Comparison of ENCODE assay signal across 8 mouse cellular contexts in genomic region chr12:8357449-8357848, GRCm38 (mm10). TPM values are rescaled to one million over a fixed set of nuclear protein-coding genes. Genes with fewer than 3 reads are reported as not detected.
A peak's percentile ranks its signal among the peaks of the same experiment; 100 is the strongest.
DNase-seq lines count a peak whose midpoint lies in the region; ATAC-seq and TF ChIP-seq lines count a peak whose summit lies in the region.

No protein-coding gene starts in this region.

- H3K4me2 ChIP-seq in forebrain, embryonic 13.5 days, result no peak overlapping the region
- H3K4me2 ChIP-seq in forebrain, embryonic 11.5 days (ENCODE audit: low read depth, low read length, severe bottlenecking), result no peak overlapping the region
- H3K4me2 ChIP-seq in intestine, postnatal 0 days (replicated peaks; ENCODE audit: low read depth), result no peak overlapping the region
- no peak overlapping the region for H3K4me2 ChIP-seq in midbrain, embryonic 11.5 days

- 74% methylated on average over 5 of the region's 5 CpGs for WGBS in forebrain, embryonic 13.5 days
- WGBS in forebrain, embryonic 11.5 days, result 80% methylated on average over 5 of the region's 5 CpGs
- 54% methylated on average over 5 of the region's 5 CpGs for WGBS in intestine, postnatal 0 days
- 70% methylated on average over 5 of the region's 5 CpGs for WGBS in midbrain, embryonic 11.5 days
- WGBS in thymus, adult 2 months, result 6% methylated on average over 5 of the region's 5 CpGs

- H3K4me1 ChIP-seq in forebrain, embryonic 13.5 days, result no peaks in the 10 kb centered on the region
- no peaks in the 10 kb centered on the region; the same call in 1 of the 2 replicates for H3K4me1 ChIP-seq in forebrain, embryonic 11.5 days (replicated peaks; ENCODE audit: control insufficient read depth, insufficient read depth, low read length)
- no peaks in the 10 kb centered on the region for H3K4me1 ChIP-seq in intestine, postnatal 0 days (replicated peaks; ENCODE audit: control insufficient read depth, insufficient read depth, low read length)
- peaks cover 3% of the 10 kb centered on the region; the same call in 1 of the 2 replicates for H3K4me1 ChIP-seq in midbrain, embryonic 11.5 days (ENCODE audit: control insufficient read depth, insufficient read depth, low read length)
- peaks cover 21% of the 10 kb centered on the region for H3K4me1 ChIP-seq in thymus, adult 2 months (replicated peaks; ENCODE audit: control insufficient read depth, insufficient read depth, low read length)

- no peaks in the 10 kb centered on the region for H3K27me3 ChIP-seq in forebrain, embryonic 13.5 days
- no peaks in the 10 kb centered on the region for H3K27me3 ChIP-seq in forebrain, embryonic 11.5 days (ENCODE audit: control insufficient read depth, insufficient read depth, low read length)
- no peaks in the 10 kb centered on the region for H3K27me3 ChIP-seq in intestine, postnatal 0 days (replicated peaks; ENCODE audit: control insufficient read depth, insufficient read depth, low read length)
- no peaks in the 10 kb centered on the region for H3K27me3 ChIP-seq in midbrain, embryonic 11.5 days (ENCODE audit: control insufficient read depth, insufficient read depth, low read length)
- H3K27me3 ChIP-seq in thymus, adult 2 months (ENCODE audit: control insufficient read depth, insufficient read depth, low read length), result no peaks in the 10 kb centered on the region

- peak; percentile 54 for TF ChIP-seq CTCF in intestine, postnatal 0 days (IDR thresholded peaks at IDR 0.05; ENCODE audit: low read depth)
- TF ChIP-seq CTCF in thymus, adult 2 months (IDR thresholded peaks at IDR 0.05; ENCODE audit: borderline replicate concordance, control insufficient read depth, extremely low read depth, insufficient read depth, low read length, poor library complexity), result no peak

- H3K4me3 ChIP-seq in forebrain, embryonic 13.5 days, result no peak overlapping the region
- no peak overlapping the region for H3K4me3 ChIP-seq in forebrain, embryonic 11.5 days (ENCODE audit: low read depth, low read length)
- no peak overlapping the region for H3K4me3 ChIP-seq in intestine, postnatal 0 days (ENCODE audit: low read depth, low read length)
- no peak overlapping the region for H3K4me3 ChIP-seq in midbrain, embryonic 11.5 days (ENCODE audit: low read depth, low read length)
- H3K4me3 ChIP-seq in thymus, adult 2 months (ENCODE audit: control insufficient read depth, insufficient read depth, low read length), result no peak overlapping the region

- intact Hi-C loops in left cerebral cortex, postnatal 25 days (cut with DNase I), result loop anchor here (1.0 kb wide), 1 partner anchor 108 kb away; no protein-coding TSS in a partner anchor

- no peaks in the 10 kb centered on the region for H3K36me3 ChIP-seq in forebrain, embryonic 13.5 days (ENCODE audit: poor library complexity, severe bottlenecking)
- no peaks in the 10 kb centered on the region for H3K36me3 ChIP-seq in forebrain, embryonic 11.5 days (ENCODE audit: control insufficient read depth, insufficient read depth, low read length)
- H3K36me3 ChIP-seq in intestine, postnatal 0 days (ENCODE audit: control insufficient read depth, insufficient read depth), result no peaks in the 10 kb centered on the region
- H3K36me3 ChIP-seq in midbrain, embryonic 11.5 days (ENCODE audit: control insufficient read depth, insufficient read depth, low read length), result no peaks in the 10 kb centered on the region
- H3K36me3 ChIP-seq in thymus, adult 2 months (ENCODE audit: control insufficient read depth, insufficient read depth, low read length), result no peaks in the 10 kb centered on the region

- peak; percentile 84; the same call in 1 of the 2 replicates for ATAC-seq in forebrain, embryonic 13.5 days
- ATAC-seq in forebrain, embryonic 11.5 days (replicated peaks; ENCODE audit: low FRiP score), result no peak
- ATAC-seq in intestine, postnatal 0 days, result 0 out of 2 replicates have a peak, but pooled peaks have one; percentile 15
- ATAC-seq in midbrain, embryonic 11.5 days (ENCODE audit: low FRiP score), result no peak

- H3K9me3 ChIP-seq in forebrain, embryonic 13.5 days (replicated peaks), result no peaks in the 10 kb centered on the region
- no peaks in the 10 kb centered on the region; the same call in 1 of the 2 replicates for H3K9me3 ChIP-seq in forebrain, embryonic 11.5 days (ENCODE audit: control insufficient read depth, low read length)
- no peaks in the 10 kb centered on the region for H3K9me3 ChIP-seq in intestine, postnatal 0 days (ENCODE audit: control insufficient read depth)
- H3K9me3 ChIP-seq in midbrain, embryonic 11.5 days (ENCODE audit: control insufficient read depth, low read length), result no peaks in the 10 kb centered on the region

- peak overlapping the region; percentile 76 for H3K27ac ChIP-seq in forebrain, embryonic 13.5 days
- no peak overlapping the region for H3K27ac ChIP-seq in forebrain, embryonic 11.5 days (ENCODE audit: low read depth, low read length)
- H3K27ac ChIP-seq in intestine, postnatal 0 days (ENCODE audit: low read depth, low read length), result no peak overlapping the region
- H3K27ac ChIP-seq in midbrain, embryonic 11.5 days (ENCODE audit: low read depth, low read length), result no peak overlapping the region
- H3K27ac ChIP-seq in thymus, adult 2 months (ENCODE audit: control insufficient read depth, insufficient read depth, low read length), result no peak overlapping the region

- TF ChIP-seq POLR2A in thymus, adult 2 months (IDR thresholded peaks at IDR 0.05; ENCODE audit: control insufficient read depth, extremely low read depth, insufficient read depth, low read length, poor library complexity), result no peak

- no peak overlapping the region for H3K9ac ChIP-seq in forebrain, embryonic 13.5 days
- no peak overlapping the region for H3K9ac ChIP-seq in forebrain, embryonic 11.5 days (ENCODE audit: low read length)
- no peak overlapping the region for H3K9ac ChIP-seq in intestine, postnatal 0 days (ENCODE audit: low read depth, low read length)
- H3K9ac ChIP-seq in midbrain, embryonic 11.5 days (ENCODE audit: low read length), result no peak overlapping the region

- no peak for DNase-seq in forebrain, embryonic 11.5 days (ENCODE audit: low spot score)
- DNase-seq in cerebellum, postnatal 14 days, result peak; percentile 74 to 80
- DNase-seq in gastrocnemius, postnatal 4 days (ENCODE audit: low spot score in 2 of 2), result peak; percentile 42 to 60
- peak; percentile 75 to 97 for DNase-seq in left cerebral cortex, postnatal 25 days (ENCODE audit: low spot score in 2 of 2)
- DNase-seq in midbrain, embryonic 11.5 days (ENCODE audit: low spot score, missing footprints), result peak; percentile 81
- peak; percentile 22 for DNase-seq in thymus, adult 2 months

RNA-seq across cellular contexts. Expression of gene Hs1bp3, which starts 44.2 kb away (rescaled TPM):
- polyA plus RNA-seq in forebrain, embryonic 13.5 days (2015; fragmentation: Nextera tagmentation; extraction: Ambion mirVana), result 8.9 and 10.1 TPM in 2 replicates
- 7.8 and 10.5 TPM in 2 replicates for polyA plus RNA-seq in forebrain, embryonic 11.5 days (2014; fragmentation: Nextera tagmentation; extraction: Ambion mirVana)
- total RNA-seq in gastrocnemius, postnatal 4 days (2021), result 10 to 100 TPM; 10.2 to 10.4 TPM
- 20.5 and 22.2 TPM in 2 replicates for polyA plus RNA-seq in intestine, postnatal 0 days (2015; fragmentation: Nextera tagmentation; extraction: Ambion mirVana)
- 10 to 100 TPM; 14.3 to 15.6 TPM for total RNA-seq in left cerebral cortex, postnatal 25 days (2021)
- 7.2 and 7.4 TPM in 2 replicates for polyA plus RNA-seq in midbrain, embryonic 11.5 days (2014; fragmentation: Nextera tagmentation; extraction: Ambion mirVana)
- 12.4 and 14.3 TPM in 2 replicates for polyA plus RNA-seq in thymus, adult 2 months (2012; rRNA removed)

RNA-seq across cellular contexts. Expression of gene Gdf7, which starts 55.7 kb away (rescaled TPM):
- not detected in 2 replicates for polyA plus RNA-seq in forebrain, embryonic 13.5 days (2015; fragmentation: Nextera tagmentation; extraction: Ambion mirVana)
- 0.75 TPM in 1 of 2 replicates, not detected in the other for polyA plus RNA-seq in forebrain, embryonic 11.5 days (2014; fragmentation: Nextera tagmentation; extraction: Ambion mirVana)
- total RNA-seq in gastrocnemius, postnatal 4 days (2021), result not detected
- not detected in 2 replicates for polyA plus RNA-seq in intestine, postnatal 0 days (2015; fragmentation: Nextera tagmentation; extraction: Ambion mirVana)
- total RNA-seq in left cerebral cortex, postnatal 25 days (2021), result under 1 TPM; 0.71 to 0.85 TPM
- polyA plus RNA-seq in midbrain, embryonic 11.5 days (2014; fragmentation: Nextera tagmentation; extraction: Ambion mirVana), result 0.26 and 0.64 TPM in 2 replicates
- 2.3 and 3.5 TPM in 2 replicates for polyA plus RNA-seq in thymus, adult 2 months (2012; rRNA removed)

Comparison
In these comparisons a context has a peak if more than half of its experiments do, and no peak if none do; other contexts are left out.
1. ATAC-seq: peak in forebrain, embryonic 13.5 days (single experiment) and intestine, postnatal 0 days (single experiment); none in forebrain, embryonic 11.5 days (single experiment) and midbrain, embryonic 11.5 days (single experiment).